Mouse (Mus musculus) forebrain, embryonic 12.5 days (tissue): Measurements from ENCODE around the gene Olfr39. TPM values are rescaled to one million over a fixed set of nuclear protein-coding genes. Genes with fewer than 3 reads are reported as not detected.
"Not testable (repeated sequence)": the region's sequence is repeated elsewhere in the genome, so short reads cannot be mapped to it uniquely, and the experiment has no call there.

Experiments
- ATAC-seq: fragments of 200-750 bp; cut with Nextera tagmentation; 2 replicates; pipeline ENCODE4 v1.8.0; 2017; ENCODE audit warnings: moderate TSS enrichment; ENCODE audit not compliant: low FRiP score
- H3K27ac ChIP-seq: fragments of 300-500 bp; sonication (generic); 2 replicates; pipeline ENCODE4 v1.5.1; 2016; ENCODE audit warnings: mild to moderate bottlenecking
- H3K27me3 ChIP-seq: fragments of 300-500 bp; sonication (generic); 2 replicates; pipeline ENCODE4 v1.6.1; 2016; ENCODE audit warnings: mild to moderate bottlenecking
- H3K36me3 ChIP-seq: fragments of 300-500 bp; sonication (generic); replicated peaks from 2 replicates; pipeline ENCODE4 v1.6.1; 2016; ENCODE audit warnings: mild to moderate bottlenecking
- H3K4me1 ChIP-seq: fragments of 300-500 bp; sonication (generic); 2 replicates; pipeline ENCODE4 v1.6.1; 2016
- H3K4me2 ChIP-seq: fragments of 300-500 bp; sonication (generic); 2 replicates; pipeline ENCODE4 v1.6.1; 2016; ENCODE audit warnings: mild to moderate bottlenecking, moderate library complexity
- H3K4me3 ChIP-seq: fragments of 300-500 bp; sonication (generic); replicated peaks from 2 replicates; pipeline ENCODE4 v1.5.1; 2016; ENCODE audit warnings: mild to moderate bottlenecking
- H3K9ac ChIP-seq: fragments of 300-500 bp; sonication (generic); 2 replicates; pipeline ENCODE4 v1.6.1; 2016; ENCODE audit warnings: mild to moderate bottlenecking
- H3K9me3 ChIP-seq: fragments of 300-500 bp; sonication (generic); 2 replicates; pipeline ENCODE4 v1.6.1; 2016
- WGBS: fragments of 180-500 bp; shearing (Covaris S2); methylation state at CpG from one replicate; pipeline ENCODE4 v1.1.7; 2016; 5-methylcytosine and 5-hydroxymethylcytosine counted together
- polyA plus RNA-seq: library from polyadenylated mRNA; unstranded; fragments of >200 nt; fragmentation: Nextera tagmentation; extraction: Ambion mirVana; gene quantifications from 2 replicates; pipeline ENCODE4 v1.2.1, GENCODE M21; 2016

Olfr39 gene
- not detected in 2 replicates for polyA plus RNA-seq

DNA sequence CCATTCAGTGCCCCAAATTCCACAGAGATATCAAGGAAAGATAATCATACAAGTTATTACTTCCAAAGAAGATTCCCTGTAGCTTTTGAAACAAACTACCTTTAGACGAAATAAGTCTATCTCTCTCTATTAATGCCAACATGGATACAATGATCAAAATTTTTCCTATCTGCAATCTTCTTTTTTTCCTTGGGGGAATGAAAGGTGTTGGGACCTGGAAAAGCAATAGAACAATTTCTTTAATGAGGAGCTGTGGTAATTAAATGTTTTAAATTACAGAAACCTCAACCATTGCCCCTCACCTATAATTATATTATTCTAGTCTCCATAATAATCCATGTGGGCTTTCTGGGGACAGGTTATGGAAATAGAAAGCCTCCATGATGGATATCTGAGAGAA is at the start of gene Olfr39:
Gene Olfr39 (plus strand): TSS at position 301 of the 400 bp plus-strand sequence.
- Histone ChIP-seq H3K9me3 (no peaks in the 10 kb centered on the region), H3K36me3 (no peaks in the 10 kb centered on the region), H3K4me2 (no peak within 1 kb of the TSS), H3K4me1 (no peaks in the 10 kb centered on the region), H3K27ac (no peak within 1 kb of the TSS), H3K4me3 (no peak within 1 kb of the TSS), H3K27me3 (no peaks in the 10 kb centered on the region), H3K9ac (no peak within 1 kb of the TSS)
- ATAC-seq: no peak
- 83% methylated on average over 1 of the region's 1 CpGs for WGBS

DNA sequence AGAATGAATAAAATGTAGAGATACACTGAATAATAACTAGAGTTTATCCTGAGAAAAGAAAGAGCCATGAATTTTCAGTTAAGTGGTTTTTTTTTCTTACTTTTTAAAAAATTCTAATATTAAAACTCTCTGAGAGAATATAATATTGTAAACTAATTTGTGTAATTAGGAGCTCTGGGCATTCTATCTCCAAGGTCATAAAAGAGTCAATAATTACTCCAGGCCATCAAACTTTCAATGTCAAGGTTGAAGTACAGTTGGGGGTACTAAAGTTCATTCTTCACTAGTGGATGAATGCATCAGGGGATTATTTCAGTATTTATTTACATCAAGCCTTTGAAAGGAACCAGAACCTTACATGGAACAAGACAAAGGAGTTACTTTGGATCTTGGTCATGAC is 45.3 kb upstream of the Olfr39 start, which contains the start of gene Olfr872:
Gene Olfr872 (plus strand): TSS at position 301 of the 400 bp plus-strand sequence.
- Histone ChIP-seq H3K4me3 (no peak within 1 kb of the TSS), H3K9ac (no peak within 1 kb of the TSS), H3K36me3 (no peaks in the 10 kb centered on the region), H3K27ac (no peak within 1 kb of the TSS), H3K9me3 (peaks cover 3% of the 10 kb centered on the region; the same call in 1 of the 2 replicates), H3K27me3 (no peaks in the 10 kb centered on the region), H3K4me1 (no peaks in the 10 kb centered on the region), H3K4me2 (no peak within 1 kb of the TSS)
- ATAC-seq: no peak

DNA sequence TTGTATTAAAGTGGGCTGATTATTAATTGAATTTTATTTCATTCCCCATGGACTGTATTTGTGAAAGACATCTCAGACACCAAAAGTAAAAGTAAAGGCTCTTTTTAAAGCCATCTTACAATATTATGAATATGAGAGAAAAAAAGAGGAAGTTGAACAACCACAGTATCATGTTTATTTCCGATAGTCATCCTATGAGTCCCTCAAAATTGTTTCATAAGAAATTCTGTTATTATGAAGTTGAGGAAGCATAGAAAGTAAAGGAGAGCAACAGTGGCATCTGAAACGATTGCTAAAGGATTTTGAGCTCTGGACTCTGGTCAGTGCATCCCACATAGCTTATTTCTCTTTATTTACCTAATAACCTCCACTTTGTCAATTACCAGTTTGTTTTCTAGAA is 44.8 kb upstream of the Olfr39 start:
- Histone ChIP-seq H3K27me3 (no peaks in the 10 kb centered on the region), H3K9ac (no peak overlapping the region), H3K27ac (no peak overlapping the region), H3K9me3 (peaks cover 3% of the 10 kb centered on the region; the same call in 1 of the 2 replicates), H3K4me1 (no peaks in the 10 kb centered on the region), H3K4me3 (no peak overlapping the region), H3K4me2 (no peak overlapping the region), H3K36me3 (no peaks in the 10 kb centered on the region)
- WGBS: 75% methylated on average over 2 of the region's 2 CpGs
- no peak for ATAC-seq

DNA sequence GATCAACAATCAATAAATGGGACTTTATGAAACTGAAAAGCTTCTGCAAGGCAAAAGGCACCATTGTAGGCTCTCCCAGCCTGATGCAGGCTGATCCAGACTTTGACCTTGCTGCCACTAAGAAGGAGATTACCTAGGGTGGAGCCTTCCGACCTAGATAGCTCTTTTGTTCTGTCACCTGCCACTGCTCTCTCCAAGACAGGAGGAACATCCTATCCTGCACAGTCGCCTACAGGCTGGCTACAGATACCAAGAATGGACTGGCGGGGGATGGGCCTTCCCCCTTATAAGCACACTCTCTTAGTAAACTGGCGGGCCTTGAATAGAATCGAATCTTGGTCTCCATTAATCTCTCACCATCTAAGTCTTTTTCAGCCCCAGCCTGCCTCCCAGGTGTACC is 13.4 kb downstream of the Olfr39 start:
- ATAC-seq: not testable (repeated sequence)

DNA sequence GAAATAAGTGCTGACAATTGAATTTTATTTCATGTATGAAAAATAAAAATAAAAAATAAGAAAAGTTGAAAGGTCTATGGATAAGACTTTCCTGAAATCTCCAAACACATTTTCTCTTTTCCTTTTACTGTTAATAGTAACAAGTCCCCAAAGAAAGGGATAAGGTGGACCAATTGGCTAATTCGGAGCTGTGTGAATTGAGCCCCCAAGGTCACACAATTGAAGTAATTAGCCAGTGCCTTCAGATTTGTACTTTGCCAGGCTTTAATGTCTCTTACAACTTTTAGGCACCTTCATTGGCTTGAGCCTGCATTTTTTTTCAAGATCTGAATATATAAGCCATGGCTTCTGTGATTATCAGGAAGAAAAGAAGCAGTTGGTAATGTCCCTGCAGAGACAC is 16.1 kb downstream of the Olfr39 start, which contains the start of gene Olfr873:
Gene Olfr873 (plus strand): TSS at position 301 of the 400 bp plus-strand sequence.
- H3K4me3 ChIP-seq: no peak within 1 kb of the TSS
- no peak within 1 kb of the TSS for H3K9ac ChIP-seq
- WGBS: 82% methylated on average over 1 of the region's 1 CpGs
- H3K4me2 ChIP-seq: no peak within 1 kb of the TSS
- H3K9me3 ChIP-seq: 0 out of 2 replicates have a peak, but pooled peaks cover 3% of the 10 kb centered on the region
- ATAC-seq: no peak
- H3K4me1 ChIP-seq: no peaks in the 10 kb centered on the region
- no peaks in the 10 kb centered on the region for H3K27me3 ChIP-seq
- H3K27ac ChIP-seq: no peak within 1 kb of the TSS
- H3K36me3 ChIP-seq: no peaks in the 10 kb centered on the region

More for the DNA sequence above, 13.4 kb downstream of the Olfr39 start:
- 79% methylated on average over 5 of the region's 5 CpGs for WGBS
- not testable (repeated sequence) for H3K9ac ChIP-seq, H3K4me3 ChIP-seq, H3K27me3 ChIP-seq, H3K4me2 ChIP-seq, H3K27ac ChIP-seq, H3K4me1 ChIP-seq, H3K9me3 ChIP-seq, H3K36me3 ChIP-seq

DNA sequence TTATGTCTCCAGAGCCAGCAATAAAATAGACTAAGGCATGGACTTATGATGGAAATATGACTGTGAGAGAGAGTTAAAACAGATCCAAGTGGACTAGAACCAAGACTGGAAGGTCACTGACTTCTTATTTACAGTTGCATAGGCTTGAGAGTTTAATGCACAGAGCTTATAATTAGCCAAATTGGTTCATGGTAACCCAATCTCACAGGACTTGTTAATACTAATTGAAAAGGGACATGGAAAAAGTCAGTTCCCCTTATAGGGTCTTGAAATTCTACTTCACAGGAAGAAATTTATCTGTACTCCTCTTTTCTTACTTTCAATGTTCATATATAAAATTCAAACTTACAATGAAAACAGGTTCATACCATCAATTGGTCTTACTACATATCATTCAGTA is 53.8 kb downstream of the Olfr39 start, which contains the start of gene Olfr18:
Gene Olfr18 (minus strand): TSS at position 101 of the 400 bp plus-strand sequence.
- Histone ChIP-seq H3K27me3 (no peaks in the 10 kb centered on the region), H3K36me3 (no peaks in the 10 kb centered on the region), H3K9ac (no peak within 1 kb of the TSS), H3K9me3 (no peaks in the 10 kb centered on the region), H3K4me3 (no peak within 1 kb of the TSS), H3K4me2 (no peak within 1 kb of the TSS), H3K4me1 (no peaks in the 10 kb centered on the region), H3K27ac (no peak within 1 kb of the TSS)
- ATAC-seq: no peak

Other genes starting within 250 kb of the Olfr39 start
- not detected in 2 replicates for gene Olfr867, start 224.8 kb upstream of the Olfr39 start, polyA plus RNA-seq
- gene Olfr868, start 183.7 kb upstream of the Olfr39 start, polyA plus RNA-seq: not detected in 2 replicates
- not detected in 2 replicates for gene Olfr869, start 153.3 kb upstream of the Olfr39 start, polyA plus RNA-seq
- not detected in 2 replicates for gene Olfr870, start 108.3 kb upstream of the Olfr39 start, polyA plus RNA-seq
- not detected in 2 replicates for gene Olfr871, start 70.1 kb upstream of the Olfr39 start, polyA plus RNA-seq
- not detected in 2 replicates for gene Olfr872, start 45.2 kb upstream of the Olfr39 start, polyA plus RNA-seq
- gene Olfr873, start 16.2 kb downstream of the Olfr39 start, polyA plus RNA-seq: not detected in 2 replicates
- gene Olfr18, start 53.7 kb downstream of the Olfr39 start, polyA plus RNA-seq: not detected in 2 replicates
- 37.0 and 37.2 TPM in 2 replicates for gene Zfp560, start 102.8 kb downstream of the Olfr39 start, polyA plus RNA-seq
- gene Zfp26, start 177.8 kb downstream of the Olfr39 start, polyA plus RNA-seq: 32.1 and 36.5 TPM in 2 replicates
- gene Zfp426, start 210.4 kb downstream of the Olfr39 start, polyA plus RNA-seq: 29.1 and 32.5 TPM in 2 replicates
- 160 and 165 TPM in 2 replicates for gene Zfp266, start 239.1 kb downstream of the Olfr39 start, polyA plus RNA-seq